8 mouse cellular contexts compared by ENCODE assay signal in the genomic region with DNA sequence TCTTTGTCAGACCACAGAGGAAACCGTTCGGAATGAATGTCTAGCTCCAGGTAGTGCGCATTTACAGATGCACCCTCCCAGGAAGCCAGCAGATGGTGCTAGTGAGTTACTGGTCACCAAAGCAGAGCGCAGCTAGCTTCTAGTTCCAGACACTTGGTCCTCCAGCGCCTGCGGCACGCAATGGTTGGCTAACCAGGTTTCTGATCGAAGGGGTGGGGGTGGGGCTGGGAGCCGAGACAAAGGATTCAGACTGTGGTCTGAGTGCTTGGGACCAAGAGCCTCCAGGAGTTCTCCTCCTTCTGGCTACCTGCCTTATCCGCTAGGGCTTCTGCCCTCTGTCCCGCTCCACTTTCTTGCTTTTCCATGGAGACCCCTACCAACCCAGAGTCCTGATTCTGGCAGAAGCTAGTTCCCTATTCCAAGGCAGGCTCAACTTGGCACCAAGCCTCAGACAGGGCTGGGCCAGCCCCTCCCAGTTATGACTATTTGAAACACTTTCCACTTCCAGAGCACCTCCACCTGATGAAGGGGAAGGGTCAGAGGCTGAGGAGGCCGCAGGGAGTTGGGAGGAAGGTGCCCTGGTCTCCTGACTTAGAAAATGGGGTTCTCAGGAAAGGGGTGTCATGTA. TPM values are rescaled to one million over a fixed set of nuclear protein-coding genes. Genes with fewer than 3 reads are reported as not detected.
DNase-seq lines count a peak whose midpoint lies in the region; ATAC-seq and TF ChIP-seq lines count a peak whose summit lies in the region.

No protein-coding gene starts in this region.

- no peak overlapping the region for H3ac ChIP-seq in myocyte (ENCODE audit: control insufficient read depth, insufficient read length)

- no peak overlapping the region for H3K27ac ChIP-seq in bone marrow, adult 2 months (ENCODE audit: control insufficient read depth, insufficient read depth, low read depth, low read length, poor library complexity)
- no peak overlapping the region for H3K27ac ChIP-seq in embryonic facial prominence, embryonic 15.5 days (replicated peaks)
- H3K27ac ChIP-seq in heart, embryonic 14.5 days (replicated peaks in 1 of 2; ENCODE audit: control insufficient read depth in 1 of 2, insufficient read depth in 1 of 2, low read depth in 2 of 2, low read length in 2 of 2): no peak overlapping the region
- H3K27ac ChIP-seq in kidney, postnatal 0 days: no peak overlapping the region
- H3K27ac ChIP-seq in liver, embryonic 11.5 days (ENCODE audit: low read depth, low read length): no peak overlapping the region

- DNase-seq in CD4-positive helper T cell, adult 2 months (ENCODE audit: low read depth, low spot score): peak; percentile 66
- DNase-seq in kidney, postnatal 0 days (ENCODE audit: low spot score): peak; percentile 92
- peak; percentile 78 for DNase-seq in liver, embryonic 11.5 days (ENCODE audit: low spot score)
- DNase-seq in spleen, postnatal 14 days (ENCODE audit: low spot score in 2 of 2): peak; percentile 43 to 66

- H3K36me3 ChIP-seq in embryonic facial prominence, embryonic 15.5 days: 0 out of 2 replicates have a peak, but pooled peaks cover under 1% of the 10 kb centered on the region
- no peaks in the 10 kb centered on the region for H3K36me3 ChIP-seq in heart, embryonic 14.5 days (ENCODE audit: control insufficient read depth, insufficient read depth, low read length)
- no peaks in the 10 kb centered on the region for H3K36me3 ChIP-seq in kidney, postnatal 0 days (ENCODE audit: insufficient read depth, low read length)
- H3K36me3 ChIP-seq in liver, embryonic 11.5 days (ENCODE audit: control insufficient read depth, insufficient read depth, low read length): no peaks in the 10 kb centered on the region
- no peaks in the 10 kb centered on the region for H3K36me3 ChIP-seq in myocyte (ENCODE audit: control insufficient read depth, insufficient read depth)

- no peak overlapping the region for H3K9ac ChIP-seq in embryonic facial prominence, embryonic 15.5 days
- H3K9ac ChIP-seq in heart, embryonic 14.5 days (ENCODE audit: low read length): no peak overlapping the region; the same call in 1 of the 2 replicates
- no peak overlapping the region for H3K9ac ChIP-seq in kidney, postnatal 0 days (ENCODE audit: low read depth, low read length)
- no peak overlapping the region for H3K9ac ChIP-seq in liver, embryonic 11.5 days (ENCODE audit: low read depth, low read length)

- H3K9me3 ChIP-seq in embryonic facial prominence, embryonic 15.5 days (replicated peaks): no peaks in the 10 kb centered on the region
- no peaks in the 10 kb centered on the region for H3K9me3 ChIP-seq in heart, embryonic 14.5 days (ENCODE audit: control insufficient read depth, low read length)
- H3K9me3 ChIP-seq in kidney, postnatal 0 days (replicated peaks; ENCODE audit: low read length): no peaks in the 10 kb centered on the region
- H3K9me3 ChIP-seq in liver, embryonic 11.5 days (ENCODE audit: control insufficient read depth, low read length): no peaks in the 10 kb centered on the region

- TF ChIP-seq POLR2A in bone marrow, adult 2 months (IDR thresholded peaks at IDR 0.05; ENCODE audit: borderline replicate concordance, control insufficient read depth, low read depth, low read length): no peak
- TF ChIP-seq POLR2A in myocyte (IDR thresholded peaks at IDR 0.05; ENCODE audit: insufficient read length, low read depth): no peak

- TF ChIP-seq CTCF in bone marrow, adult 2 months (IDR thresholded peaks at IDR 0.05; ENCODE audit: control insufficient read depth, insufficient read depth, low read length): peak; percentile 95
- TF ChIP-seq CTCF in kidney, postnatal 0 days (IDR thresholded peaks at IDR 0.05; ENCODE audit: low read depth): peak; percentile 92

- peak overlapping the region; percentile 41 for H3K4me2 ChIP-seq in embryonic facial prominence, embryonic 15.5 days (replicated peaks)
- H3K4me2 ChIP-seq in heart, embryonic 14.5 days (ENCODE audit: low read length): peak overlapping the region; percentile 54
- 0 out of 2 replicates have a peak overlapping the region, but pooled peaks have one; percentile 30 for H3K4me2 ChIP-seq in kidney, postnatal 0 days (ENCODE audit: low read length)
- H3K4me2 ChIP-seq in liver, embryonic 11.5 days: peak overlapping the region; percentile 46
- H3K4me2 ChIP-seq in myocyte (ENCODE audit: low read depth): peak overlapping the region; percentile 60

- H3K79me2 ChIP-seq in myocyte (ENCODE audit: control insufficient read depth, insufficient read depth): no peaks in the 10 kb centered on the region

- 17% methylated on average over 12 of the region's 12 CpGs for WGBS in bone marrow, adult 2 months
- WGBS in embryonic facial prominence, embryonic 15.5 days: 12% methylated on average over 12 of the region's 12 CpGs
- 14% methylated on average over 12 of the region's 12 CpGs for WGBS in heart, embryonic 14.5 days
- WGBS in kidney, postnatal 0 days: 11% methylated on average over 12 of the region's 12 CpGs
- WGBS in liver, embryonic 11.5 days: 11% methylated on average over 12 of the region's 12 CpGs

- H3K27me3 ChIP-seq in embryonic facial prominence, embryonic 15.5 days: peaks cover 27% of the 10 kb centered on the region
- H3K27me3 ChIP-seq in heart, embryonic 14.5 days (ENCODE audit: control insufficient read depth, insufficient read depth, low read length): peaks cover 35% of the 10 kb centered on the region
- no peaks in the 10 kb centered on the region for H3K27me3 ChIP-seq in kidney, postnatal 0 days (ENCODE audit: insufficient read depth, low read length)
- H3K27me3 ChIP-seq in liver, embryonic 11.5 days (replicated peaks; ENCODE audit: control insufficient read depth, insufficient read depth, low read length): peaks cover 37% of the 10 kb centered on the region
- no peaks in the 10 kb centered on the region for H3K27me3 ChIP-seq in myocyte (ENCODE audit: control insufficient read depth, insufficient read depth, insufficient read length)

- H3K4me3 ChIP-seq in bone marrow, adult 2 months (replicated peaks; ENCODE audit: control insufficient read depth, low read depth, low read length): no peak overlapping the region
- peak overlapping the region; percentile 20; the same call in 1 of the 2 replicates for H3K4me3 ChIP-seq in embryonic facial prominence, embryonic 15.5 days (replicated peaks)
- H3K4me3 ChIP-seq in heart, embryonic 14.5 days (ENCODE audit: control insufficient read depth in 1 of 2, insufficient read depth in 1 of 2, low read depth in 1 of 2, low read length in 2 of 2): no peak overlapping the region
- no peak overlapping the region for H3K4me3 ChIP-seq in kidney, postnatal 0 days (replicated peaks; ENCODE audit: low read depth, low read length)
- no peak overlapping the region for H3K4me3 ChIP-seq in liver, embryonic 11.5 days (ENCODE audit: low read depth, low read length)
- no peak overlapping the region for H3K4me3 ChIP-seq in myocyte

- H3K4me1 ChIP-seq in bone marrow, adult 2 months (ENCODE audit: control insufficient read depth, insufficient read depth, low read length): peaks cover 3% of the 10 kb centered on the region
- H3K4me1 ChIP-seq in embryonic facial prominence, embryonic 15.5 days: peaks cover 25% of the 10 kb centered on the region
- peaks cover 12 to 24% of the 10 kb centered on the region in 2 experiments; a peak in 3 of 4 replicates for H3K4me1 ChIP-seq in heart, embryonic 14.5 days (ENCODE audit: control insufficient read depth in 2 of 2, insufficient read depth in 2 of 2, low read length in 2 of 2)
- H3K4me1 ChIP-seq in kidney, postnatal 0 days (replicated peaks; ENCODE audit: insufficient read depth, low read length): peaks cover 32% of the 10 kb centered on the region; the same call in 1 of the 2 replicates
- peaks cover 32% of the 10 kb centered on the region for H3K4me1 ChIP-seq in liver, embryonic 11.5 days (replicated peaks; ENCODE audit: control insufficient read depth, insufficient read depth, low read length)

- ATAC-seq in embryonic facial prominence, embryonic 15.5 days (ENCODE audit: insufficient number of reproducible peaks, low FRiP score, low TSS enrichment, low read depth): no peak
- ATAC-seq in heart, embryonic 14.5 days (ENCODE audit: insufficient number of reproducible peaks, insufficient read depth, low FRiP score, low read depth): no peak
- peak; percentile 46 for ATAC-seq in kidney, postnatal 0 days (replicated peaks; ENCODE audit: low FRiP score, low read depth)
- 0 out of 2 replicates have a peak, but pooled peaks have one; percentile 35 for ATAC-seq in liver, embryonic 11.5 days (replicated peaks; ENCODE audit: low FRiP score)

RNA-seq across cellular contexts. Expression of a gene that starts 2.4 kb away (rescaled TPM):
- polyA plus RNA-seq in bone marrow, adult 2 months (2011; ENCODE audit: insufficient read depth, insufficient read length, low replicate concordance, missing spikeins): 0.82 TPM in 1 of 2 replicates, not detected in the other
- polyA plus RNA-seq in embryonic facial prominence, embryonic 15.5 days (2015; fragmentation: Nextera tagmentation; extraction: Ambion mirVana): 1.4 TPM in 2 replicates
- polyA plus RNA-seq in heart, embryonic 14.5 days (2014; fragmentation: Nextera tagmentation; extraction: Ambion mirVana): 0.46 and 0.59 TPM in 2 replicates
- 42.4 and 44.8 TPM in 2 replicates for polyA plus RNA-seq in kidney, postnatal 0 days (2015; fragmentation: Nextera tagmentation; extraction: Ambion mirVana)
- polyA plus RNA-seq in liver, embryonic 11.5 days (2014; fragmentation: Nextera tagmentation; extraction: Ambion mirVana): 13.8 and 16.4 TPM in 2 replicates
- 0.59 TPM for polyA plus RNA-seq in myocyte (2012; fragmentation: generic; extraction: Trizol)

RNA-seq across cellular contexts. Expression of a gene that starts 19.4 kb away (rescaled TPM):
- 7.3 and 10.1 TPM in 2 replicates for polyA plus RNA-seq in bone marrow, adult 2 months (2011; ENCODE audit: insufficient read depth, insufficient read length, low replicate concordance, missing spikeins)
- polyA plus RNA-seq in embryonic facial prominence, embryonic 15.5 days (2015; fragmentation: Nextera tagmentation; extraction: Ambion mirVana): 55.4 and 59.8 TPM in 2 replicates
- polyA plus RNA-seq in heart, embryonic 14.5 days (2014; fragmentation: Nextera tagmentation; extraction: Ambion mirVana): 21.8 and 24.5 TPM in 2 replicates
- 28.0 and 30.5 TPM in 2 replicates for polyA plus RNA-seq in kidney, postnatal 0 days (2015; fragmentation: Nextera tagmentation; extraction: Ambion mirVana)
- 6.4 and 8.9 TPM in 2 replicates for polyA plus RNA-seq in liver, embryonic 11.5 days (2014; fragmentation: Nextera tagmentation; extraction: Ambion mirVana)
- polyA plus RNA-seq in myocyte (2012; fragmentation: generic; extraction: Trizol): 17.3 TPM

RNA-seq across cellular contexts. Expression of a gene that starts 44.8 kb away (rescaled TPM):
- polyA plus RNA-seq in bone marrow, adult 2 months (2011; ENCODE audit: insufficient read depth, insufficient read length, low replicate concordance, missing spikeins): 3.3 and 3.5 TPM in 2 replicates
- polyA plus RNA-seq in embryonic facial prominence, embryonic 15.5 days (2015; fragmentation: Nextera tagmentation; extraction: Ambion mirVana): 157 and 180 TPM in 2 replicates
- 11.6 and 15.3 TPM in 2 replicates for polyA plus RNA-seq in heart, embryonic 14.5 days (2014; fragmentation: Nextera tagmentation; extraction: Ambion mirVana)
- polyA plus RNA-seq in kidney, postnatal 0 days (2015; fragmentation: Nextera tagmentation; extraction: Ambion mirVana): 15.6 and 19.4 TPM in 2 replicates
- polyA plus RNA-seq in liver, embryonic 11.5 days (2014; fragmentation: Nextera tagmentation; extraction: Ambion mirVana): 3.1 and 3.2 TPM in 2 replicates
- 155 TPM for polyA plus RNA-seq in myocyte (2012; fragmentation: generic; extraction: Trizol)

RNA-seq across cellular contexts. Expression of a gene that starts 49.7 kb away (rescaled TPM):
- polyA plus RNA-seq in bone marrow, adult 2 months (2011; ENCODE audit: insufficient read depth, insufficient read length, low replicate concordance, missing spikeins): 37.5 and 58.3 TPM in 2 replicates
- 99.7 and 104 TPM in 2 replicates for polyA plus RNA-seq in embryonic facial prominence, embryonic 15.5 days (2015; fragmentation: Nextera tagmentation; extraction: Ambion mirVana)
- polyA plus RNA-seq in heart, embryonic 14.5 days (2014; fragmentation: Nextera tagmentation; extraction: Ambion mirVana): 59.1 and 64.5 TPM in 2 replicates
- polyA plus RNA-seq in kidney, postnatal 0 days (2015; fragmentation: Nextera tagmentation; extraction: Ambion mirVana): 112 and 122 TPM in 2 replicates
- polyA plus RNA-seq in liver, embryonic 11.5 days (2014; fragmentation: Nextera tagmentation; extraction: Ambion mirVana): 74.2 and 76.3 TPM in 2 replicates
- 126 TPM for polyA plus RNA-seq in myocyte (2012; fragmentation: generic; extraction: Trizol)

Comparison
In these comparisons a context has a peak if more than half of its experiments do, and no peak if none do; other contexts are left out.
1. ATAC-seq: peak in kidney, postnatal 0 days (single experiment) and liver, embryonic 11.5 days (single experiment); none in embryonic facial prominence, embryonic 15.5 days (single experiment) and heart, embryonic 14.5 days (single experiment).
2. Peak in every context shown above with its lines, with median percentiles within 50 percentile points of each other: DNase-seq and H3K4me2 ChIP-seq.